Mouse (Mus musculus): ENCODE results near the gene 1700018F24Rik. TPM values are rescaled to one million over a fixed set of nuclear protein-coding genes. Genes with fewer than 3 reads are reported as not detected.

Gene 1700018F24Rik
- polyA plus RNA-seq, 3 experiments from 2014 or later = not detected

- ATAC-seq = peak; percentile 98
Observed at GRCm38 (mm10) chr5:145083632-145084451, 41.1 kb downstream of the 1700018F24Rik start, which contains the start of the genes Arpc1a and Kpna7. Arpc1a (plus strand) TSS chr5:145083830. Kpna7 (minus strand) TSS chr5:145084030.

- ATAC-seq = no peak
Observed at GRCm38 (mm10) chr5:145084822-145085221, 42.0 kb downstream of the 1700018F24Rik start.

GRCm38 (mm10) chr5:145088186-145088585, 45.4 kb downstream of the 1700018F24Rik start:
- ATAC-seq = no peak

- ATAC-seq = no peak
Observed at GRCm38 (mm10) chr5:145089878-145090277, 47.1 kb downstream of the 1700018F24Rik start.

Other genes with a start within 250 kb of the 1700018F24Rik start
- 1 to 10 TPM; 2.7 to 6.8 (median 5.4) TPM for gene Smurf1, start 77.1 kb upstream of the 1700018F24Rik start, polyA plus RNA-seq (2017; shearing (Covaris generic))
- gene Gm4871, start 10.2 kb upstream of the 1700018F24Rik start, polyA plus RNA-seq (2017; shearing (Covaris generic)) = not detected
- 10 to 100 TPM; 86.2 to 96.6 (median 91.8) TPM for gene Arpc1a, start 40.8 kb downstream of the 1700018F24Rik start, polyA plus RNA-seq (2017; shearing (Covaris generic))
- not detected for gene Kpna7, start 41.0 kb downstream of the 1700018F24Rik start, polyA plus RNA-seq (2017; shearing (Covaris generic))
- gene Arpc1b, start 71.2 kb downstream of the 1700018F24Rik start, polyA plus RNA-seq (2017; shearing (Covaris generic)) = 1,000 to 10,000 TPM in 1 of 3 experiments, 100 to 1,000 TPM in 2; 806 to 1,201 (median 880) TPM
- gene Pdap1, start 97.2 kb downstream of the 1700018F24Rik start, polyA plus RNA-seq (2017; shearing (Covaris generic)) = 10 to 100 TPM; 34.4 to 55.2 (median 47.9) TPM
- 100 to 1,000 TPM; 114 to 119 (median 115) TPM for gene Bud31, start 97.4 kb downstream of the 1700018F24Rik start, polyA plus RNA-seq (2017; shearing (Covaris generic))
- gene Ptcd1, start 124.1 kb downstream of the 1700018F24Rik start, polyA plus RNA-seq (2017; shearing (Covaris generic)) = 10 to 100 TPM; 10.5 to 15.2 (median 13.2) TPM
- gene Cpsf4, start 124.2 kb downstream of the 1700018F24Rik start, polyA plus RNA-seq (2017; shearing (Covaris generic)) = 10 to 100 TPM; 11.7 to 18.4 (median 15.5) TPM
- gene Atp5j2, start 149.1 kb downstream of the 1700018F24Rik start, polyA plus RNA-seq (2017; shearing (Covaris generic)) = 100 to 1,000 TPM; 377 to 453 (median 389) TPM
- gene Zkscan14, start 158.9 kb downstream of the 1700018F24Rik start, polyA plus RNA-seq (2017; shearing (Covaris generic)) = 10 to 100 TPM; 13.9 to 23.1 (median 20.1) TPM
- 1 to 10 TPM; 4.1 to 7.6 (median 6.7) TPM for gene Zkscan5, start 161.6 kb downstream of the 1700018F24Rik start, polyA plus RNA-seq (2017; shearing (Covaris generic))
- gene Zfp655, start 188.7 kb downstream of the 1700018F24Rik start, polyA plus RNA-seq (2017; shearing (Covaris generic)) = 10 to 100 TPM; 59.4 to 73.3 (median 59.6) TPM
- under 1 TPM; 0.44 to 0.53 (median 0.49) TPM for gene Zscan25, start 237.5 kb downstream of the 1700018F24Rik start, polyA plus RNA-seq (2017; shearing (Covaris generic))

All from inflammation-experienced regulatory T-cells, adult 6 months (primary cell).